Mouse (Mus musculus): ENCODE results near the gene Cby1.

GRCm38 (mm10) chr15:79641135-79641817, 17.7 kb upstream of the Cby1 start:
- no peak for TF ChIP-seq POLR2A (IDR thresholded peaks at IDR 0.05; ENCODE audit: borderline replicate concordance, low read depth, low read length)
- no peak for TF ChIP-seq CTCF (IDR thresholded peaks at IDR 0.05; ENCODE audit: low read depth, low read length)

Data from bone marrow macrophage, adult 2 months (primary cell).